Mouse (Mus musculus) stomach, embryonic 16.5 days (tissue): ENCODE data around the gene Fancc. TPM values are rescaled to one million over a fixed set of nuclear protein-coding genes. Genes with fewer than 3 reads are reported as not detected.

ENCODE experiments used
- ATAC-seq: fragments of 200-750 bp; cut with Nextera tagmentation; 2 replicates; pipeline ENCODE4 v1.8.0; 2017; ENCODE audit warnings: moderate number of reproducible peaks, moderate TSS enrichment; ENCODE audit not compliant: insufficient read depth, low FRiP score
- H3K27ac ChIP-seq: fragments of 300-500 bp; sonication (generic); 2 replicates; pipeline ENCODE4 v1.5.1; 2014; ENCODE audit warnings: low read length
- H3K27me3 ChIP-seq: fragments of 300-500 bp; sonication (generic); 2 replicates; pipeline ENCODE4 v1.6.1; 2014; ENCODE audit warnings: low read length, control low read depth, mixed read lengths; ENCODE audit not compliant: control insufficient read depth, insufficient read depth
- H3K36me3 ChIP-seq: fragments of 300-500 bp; sonication (generic); 2 replicates; pipeline ENCODE4 v1.6.1; 2014; ENCODE audit warnings: low read length; ENCODE audit not compliant: control insufficient read depth, insufficient read depth
- H3K4me1 ChIP-seq: fragments of 300-500 bp; sonication (generic); 2 replicates; pipeline ENCODE4 v1.6.1; 2014; ENCODE audit warnings: low read length, control low read depth, mixed read lengths; ENCODE audit not compliant: control insufficient read depth, insufficient read depth
- H3K4me2 ChIP-seq: fragments of 300-500 bp; sonication (generic); 2 replicates; pipeline ENCODE4 v1.6.1; 2014; ENCODE audit warnings: low read depth, low read length, mixed read lengths
- H3K4me3 ChIP-seq: fragments of 300-500 bp; sonication (generic); replicated peaks from 2 replicates; pipeline ENCODE4 v1.5.1; 2014; ENCODE audit warnings: mild to moderate bottlenecking, low read length
- H3K9ac ChIP-seq: fragments of 300-500 bp; sonication (generic); 2 replicates; pipeline ENCODE4 v1.6.1; 2014; ENCODE audit warnings: low read length
- H3K9me3 ChIP-seq: fragments of 300-500 bp; sonication (generic); replicated peaks from 2 replicates; pipeline ENCODE4 v1.6.1; 2016; ENCODE audit warnings: low read length, control low read depth; ENCODE audit not compliant: control insufficient read depth
- WGBS: fragments of 180-500 bp; shearing (Covaris S2); extraction: QIAGEN DNeasy Blood & Tissue Kit; methylation state at CpG from one replicate; pipeline ENCODE4 v1.1.7; 2014; 5-methylcytosine and 5-hydroxymethylcytosine counted together
- polyA plus RNA-seq: library from polyadenylated mRNA; unstranded; fragments of >200 nt; fragmentation: Nextera tagmentation; extraction: Ambion mirVana; gene quantifications from 2 replicates; pipeline ENCODE4 v1.2.1, GENCODE M21; 2015

Fancc gene
- polyA plus RNA-seq, 1 experiment from 2014 or later, result 22.0 TPM

DNA sequence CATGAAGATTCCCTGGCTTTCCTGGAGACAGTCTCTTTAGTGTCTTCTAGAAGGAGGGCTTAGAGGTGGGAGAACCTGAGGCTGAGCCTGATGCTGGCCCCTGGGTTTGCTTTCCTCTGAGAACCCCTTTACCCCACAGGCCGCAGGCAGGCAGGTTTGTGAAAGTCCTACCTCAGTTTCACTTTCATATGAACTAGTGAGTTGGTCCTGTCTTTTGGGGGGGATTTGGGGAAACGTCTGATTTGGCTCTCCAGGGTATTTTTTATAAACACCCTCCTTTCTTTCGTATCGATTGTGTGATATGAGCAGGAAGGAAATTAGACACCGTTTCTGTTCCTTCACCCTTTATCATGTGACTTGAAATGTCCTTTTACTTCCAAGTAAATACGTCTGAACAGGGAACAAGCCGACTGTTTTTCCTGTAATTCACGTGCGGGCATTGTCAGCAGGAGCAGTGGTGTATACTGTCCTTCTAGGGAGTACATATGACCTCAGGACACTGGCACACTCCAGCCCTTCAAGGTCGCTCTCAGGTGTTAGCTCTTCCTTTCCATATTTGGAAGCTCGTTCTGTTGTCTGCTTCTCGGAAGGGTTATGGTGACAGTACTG, 250.6 kb downstream of the Fancc start:
- Histone ChIP-seq H3K36me3 (no peaks in the 10 kb centered on the region), H3K4me2 (peak overlapping the region; percentile 15; the same call in 1 of the 2 replicates), H3K9ac (peak overlapping the region; percentile 57; the same call in 1 of the 2 replicates), H3K27me3 (no peaks in the 10 kb centered on the region), H3K4me1 (peaks cover 53% of the 10 kb centered on the region), H3K9me3 (no peaks in the 10 kb centered on the region), H3K27ac (peak overlapping the region; percentile 17; the same call in 1 of the 2 replicates), H3K4me3 (0 out of 2 replicates have a peak overlapping the region, but pooled peaks have one; percentile 8)
- ATAC-seq, result no peak
- 57% methylated on average over 12 of the region's 12 CpGs for WGBS

- 0 out of 2 replicates have a peak overlapping the region, but pooled peaks have one; percentile 47 for H3K27ac ChIP-seq
- H3K36me3 ChIP-seq, result no peaks in the 10 kb centered on the region
- H3K4me3 ChIP-seq, result 0 out of 2 replicates have a peak overlapping the region, but pooled peaks have one; percentile 8
- WGBS, result 61% methylated on average over 4 of the region's 4 CpGs
- H3K4me1 ChIP-seq, result peaks cover 52% of the 10 kb centered on the region
- ATAC-seq, result no peak
- H3K9ac ChIP-seq, result no peak overlapping the region
- H3K9me3 ChIP-seq, result no peaks in the 10 kb centered on the region
- H3K27me3 ChIP-seq, result no peaks in the 10 kb centered on the region
- H3K4me2 ChIP-seq, result peak overlapping the region; percentile 15; the same call in 1 of the 2 replicates
Measured at GRCm38 (mm10) chr13:63245812-63246211, 251.3 kb downstream of the Fancc start.

GRCm38 (mm10) chr13:63245218-63245617, 251.9 kb downstream of the Fancc start:
- Histone ChIP-seq H3K4me2 (peak overlapping the region; percentile 30; the same call in 1 of the 2 replicates), H3K4me3 (no peak overlapping the region), H3K36me3 (no peaks in the 10 kb centered on the region), H3K9me3 (no peaks in the 10 kb centered on the region), H3K27me3 (no peaks in the 10 kb centered on the region), H3K4me1 (peaks cover 51% of the 10 kb centered on the region), H3K27ac (peak overlapping the region; percentile 47; the same call in 1 of the 2 replicates), H3K9ac (peak overlapping the region; percentile 38; the same call in 1 of the 2 replicates)
- 41% methylated on average over 9 of the region's 9 CpGs for WGBS
- ATAC-seq, result no peak

- peak overlapping the region; percentile 31; the same call in 1 of the 2 replicates for H3K4me3 ChIP-seq
- WGBS, result 76% methylated on average over 3 of the region's 3 CpGs
- peaks cover 43% of the 10 kb centered on the region for H3K4me1 ChIP-seq
- no peak for ATAC-seq
- 0 out of 2 replicates have a peak overlapping the region, but pooled peaks have one; percentile 49 for H3K9ac ChIP-seq
- peak overlapping the region; percentile 78 for H3K27ac ChIP-seq
- peak overlapping the region; percentile 43 for H3K4me2 ChIP-seq
- no peaks in the 10 kb centered on the region for H3K9me3 ChIP-seq
- no peaks in the 10 kb centered on the region for H3K27me3 ChIP-seq
- H3K36me3 ChIP-seq, result no peaks in the 10 kb centered on the region
Measured at GRCm38 (mm10) chr13:63244425-63244824, 252.7 kb downstream of the Fancc start.

- no peaks in the 10 kb centered on the region for H3K27me3 ChIP-seq
- H3K4me2 ChIP-seq, result peak overlapping the region; percentile 43
- peak overlapping the region; percentile 30 for H3K4me3 ChIP-seq
- no peak for ATAC-seq
- H3K4me1 ChIP-seq, result peaks cover 40% of the 10 kb centered on the region
- no peaks in the 10 kb centered on the region for H3K36me3 ChIP-seq
- 65% methylated on average over 5 of the region's 5 CpGs for WGBS
- peak overlapping the region; percentile 78 for H3K27ac ChIP-seq
- H3K9ac ChIP-seq, result peak overlapping the region; percentile 56
- H3K9me3 ChIP-seq, result no peaks in the 10 kb centered on the region
Measured at GRCm38 (mm10) chr13:63243586-63243985, 253.5 kb downstream of the Fancc start.

DNA sequence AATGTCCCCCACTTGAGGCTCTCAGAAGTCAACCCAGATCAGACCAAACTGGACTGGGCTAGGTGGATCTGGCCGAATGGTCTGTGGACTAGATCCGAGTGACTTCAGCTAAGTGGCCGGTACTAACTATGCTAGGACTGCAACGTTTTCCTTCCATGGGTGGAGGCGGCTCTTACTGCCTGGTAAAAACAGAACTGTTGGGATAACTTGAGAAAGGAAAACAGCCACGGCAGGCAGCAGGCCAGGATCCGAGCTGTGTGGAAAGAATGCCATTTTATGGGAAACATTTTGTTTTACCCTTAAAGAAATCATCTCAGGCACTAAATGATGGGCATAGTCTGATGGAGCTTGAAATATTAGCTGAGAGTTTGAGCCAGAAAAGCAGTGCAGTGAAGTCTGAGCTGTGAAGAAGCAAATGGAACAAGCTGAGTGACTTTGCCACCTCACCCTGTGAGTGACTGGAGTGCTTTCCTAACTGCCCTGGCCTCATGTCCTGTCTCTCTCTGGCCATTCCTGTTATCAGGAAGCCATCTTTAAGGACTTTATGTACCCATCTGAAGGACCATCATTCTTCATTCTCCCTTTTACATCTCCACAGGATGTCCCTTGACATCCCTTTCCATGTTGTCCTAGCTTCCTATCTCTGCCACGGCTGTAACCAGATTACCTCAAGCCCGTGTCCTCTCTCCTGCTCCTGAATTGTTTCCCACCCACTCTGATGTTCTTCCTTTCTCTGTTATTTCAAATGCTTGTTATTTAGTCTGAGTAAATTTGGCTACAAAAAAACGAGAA, 254.5 kb downstream of the Fancc start:
- no peak for ATAC-seq
- Histone ChIP-seq H3K9ac (peak overlapping the region; percentile 64), H3K27ac (peak overlapping the region; percentile 81), H3K4me3 (peak overlapping the region; percentile 91), H3K27me3 (no peaks in the 10 kb centered on the region), H3K4me1 (peaks cover 38% of the 10 kb centered on the region), H3K4me2 (peak overlapping the region; percentile 89), H3K36me3 (no peaks in the 10 kb centered on the region), H3K9me3 (no peaks in the 10 kb centered on the region)
- 53% methylated on average over 10 of the region's 10 CpGs for WGBS

GRCm38 (mm10) chr13:63241665-63242064, 255.4 kb downstream of the Fancc start:
- Histone ChIP-seq H3K4me3 (peak overlapping the region; percentile 91), H3K27me3 (no peaks in the 10 kb centered on the region), H3K36me3 (no peaks in the 10 kb centered on the region), H3K4me1 (peaks cover 30% of the 10 kb centered on the region), H3K4me2 (peak overlapping the region; percentile 89), H3K27ac (peak overlapping the region; percentile 81), H3K9ac (peak overlapping the region; percentile 64), H3K9me3 (no peaks in the 10 kb centered on the region)
- 59% methylated on average over 3 of the region's 3 CpGs for WGBS
- ATAC-seq, result no peak

- Histone ChIP-seq H3K9ac (peak overlapping the region; percentile 96), H3K4me3 (peak overlapping the region; percentile 91), H3K4me2 (peak overlapping the region; percentile 89), H3K27ac (peak overlapping the region; percentile 95), H3K27me3 (no peaks in the 10 kb centered on the region), H3K4me1 (peaks cover 26% of the 10 kb centered on the region), H3K36me3 (no peaks in the 10 kb centered on the region), H3K9me3 (no peaks in the 10 kb centered on the region)
- ATAC-seq, result no peak
- 8% methylated on average over 5 of the region's 5 CpGs for WGBS
Measured at GRCm38 (mm10) chr13:63240835-63241234, 256.2 kb downstream of the Fancc start.
